Mouse (Mus musculus) heart, postnatal 25 days (tissue): ENCODE data around the gene Ufm1. TPM values are rescaled to one million over a fixed set of nuclear protein-coding genes. Genes with fewer than 3 reads are reported as not detected.
A peak's percentile ranks its signal among the peaks of the same experiment; 100 is the strongest.

Source experiments
- DNase-seq: peaks from one replicate; pipeline ENCODE4 v3.0.0; 2022; ENCODE audit warnings: low spot score
- intact Hi-C: fragments of 180-260 bp; cut with DNase I; formaldehyde crosslinking; loops from one replicate; pipeline ENCODE4 v1.15.1; 2025
- total RNA-seq, 2 experiments: library from RNA; stranded (reverse); gene quantifications; 2 replicates each; pipeline ENCODE4 v1.2.3; 2021

Ufm1 gene
- 10 to 100 TPM; 45.9 to 49.3 TPM for total RNA-seq

- intact Hi-C loops = loop anchor here (5.0 to 10.0 kb wide), 3 partner anchors 401 to 941 kb away; partner anchors contain the start of genes Nhlrc3, Proser1 and Rfxap
- peak; percentile 87 for DNase-seq
These were observed at the start of gene Ufm1 for GRCm38 (mm10) chr3:53863383-53864220. Gene Ufm1, minus strand, starts transcription at chr3:53863830.

- DNase-seq = no peak
- intact Hi-C loops = no loop called here
These were observed 27.2 kb upstream of the Ufm1 start for GRCm38 (mm10) chr3:53890619-53891540.

- DNase-seq = no peak
- intact Hi-C loops = no loop called here
These were observed 8.0 kb upstream of the Ufm1 start for GRCm38 (mm10) chr3:53871596-53871995.

- DNase-seq = no peak
- intact Hi-C loops = no loop called here
These were observed 6.9 kb upstream of the Ufm1 start for GRCm38 (mm10) chr3:53870482-53870881.

- intact Hi-C loops = loop anchor here (10.0 kb wide), 1 partner anchor 936 kb away; the partner anchor contains the start of gene Rfxap
- DNase-seq = no peak
These were observed 5.6 kb upstream of the Ufm1 start for GRCm38 (mm10) chr3:53869263-53869662.

- intact Hi-C loops = loop anchor here (10.0 kb wide), 1 partner anchor 937 kb away; the partner anchor contains the start of gene Rfxap
- DNase-seq = no peak
These were observed 4.6 kb upstream of the Ufm1 start for GRCm38 (mm10) chr3:53868212-53868611.

- no peak for DNase-seq
- intact Hi-C loops = no loop called here
These were observed 8.8 kb downstream of the Ufm1 start for GRCm38 (mm10) chr3:53854831-53855230.

- intact Hi-C loops = no loop called here
- no peak for DNase-seq
These were observed 9.4 kb downstream of the Ufm1 start for GRCm38 (mm10) chr3:53854261-53854660.

- DNase-seq = no peak
- intact Hi-C loops = no loop called here
These were observed 15.4 kb downstream of the Ufm1 start for GRCm38 (mm10) chr3:53848262-53848661.

GRCm38 (mm10) chr3:53847726-53848125 is 15.9 kb downstream of the Ufm1 start:
- intact Hi-C loops = no loop called here
- no peak for DNase-seq

GRCm38 (mm10) chr3:53846206-53846928 is 17.3 kb downstream of the Ufm1 start:
- no peak for DNase-seq
- intact Hi-C loops = no loop called here

GRCm38 (mm10) chr3:53844786-53845185 is 18.8 kb downstream of the Ufm1 start, which contains the start of gene Gm10985:
Gene Gm10985, plus strand, starts transcription at chr3:53845086.
- no peak for DNase-seq
- intact Hi-C loops = no loop called here

- DNase-seq = no peak
- intact Hi-C loops = no loop called here
These were observed 29.4 kb downstream of the Ufm1 start for GRCm38 (mm10) chr3:53834238-53834637.

- no peak for DNase-seq
- intact Hi-C loops = no loop called here
These were observed 50.1 kb downstream of the Ufm1 start for GRCm38 (mm10) chr3:53813421-53813977.

Other genes with a start within 250 kb of the Ufm1 start
- gene Frem2, start 206.5 kb downstream of the Ufm1 start, total RNA-seq = 10 to 100 TPM in 1 of 2 experiments, 1 to 10 TPM in 1; 9.2 to 12.2 TPM
- not detected for gene Gm10985, start 18.7 kb downstream of the Ufm1 start, total RNA-seq